Mouse (Mus musculus) liver, adult 2 months (tissue): ENCODE data around the gene Trex1. TPM values are rescaled to one million over a fixed set of nuclear protein-coding genes. Genes with fewer than 3 reads are reported as not detected.
A peak's percentile ranks its signal among the peaks of the same experiment; 100 is the strongest.

Experiments used
- DNase-seq: peaks from one replicate; pipeline ENCODE4 v3.0.0-alpha.2; 2011; ENCODE audit warnings: low read depth, low spot score; ENCODE audit errors: extremely low read depth
- H3K27ac ChIP-seq: fragments of 200-500 bp; replicated peaks from 2 replicates; pipeline ENCODE4 v1.5.1; 2012; ENCODE audit warnings: low read depth, mild to moderate bottlenecking, control low read depth, inconsistent platforms, low read length; ENCODE audit not compliant: insufficient read depth
- H3K27me3 ChIP-seq: fragments of 200-500 bp; 2 replicates; pipeline ENCODE4 v1.6.1; 2012; ENCODE audit warnings: mild to moderate bottlenecking, moderate library complexity, low read length, inconsistent platforms; ENCODE audit not compliant: control insufficient read depth, insufficient read depth
- H3K36me3 ChIP-seq: fragments of 200-500 bp; 2 replicates; pipeline ENCODE4 v1.6.1; 2012; ENCODE audit warnings: low read length, inconsistent platforms; ENCODE audit not compliant: control insufficient read depth, insufficient read depth
- H3K4me1 ChIP-seq: fragments of 200-500 bp; 2 replicates; pipeline ENCODE4 v1.6.1; 2011; ENCODE audit warnings: low read length; ENCODE audit not compliant: control insufficient read depth, insufficient read depth
- H3K4me3 ChIP-seq: fragments of 200-500 bp; 2 replicates; pipeline ENCODE4 v1.5.1; 2011; ENCODE audit warnings: low read depth, mild to moderate bottlenecking, control low read depth, low read length, moderate library complexity; ENCODE audit not compliant: insufficient read depth
- H3K79me2 ChIP-seq: fragments of 200-500 bp; 2 replicates; pipeline ENCODE4 v1.6.1; 2012; ENCODE audit warnings: inconsistent platforms, mild to moderate bottlenecking, low read length, moderate library complexity; ENCODE audit not compliant: control insufficient read depth, insufficient read depth
- H3K9ac ChIP-seq: fragments of 200-500 bp; 2 replicates; pipeline ENCODE4 v1.6.1; 2012; ENCODE audit warnings: low read depth, mild to moderate bottlenecking, control low read depth, inconsistent platforms, low read length
- CTCF ChIP-seq: fragments of 200-500 bp; IDR thresholded peaks from 2 replicates; pipeline ENCODE4 v1.5.1; 2011; ENCODE audit warnings: low read depth, low read length, control low read depth
- POLR2A ChIP-seq: fragments of 200-500 bp; IDR thresholded peaks from 2 replicates; pipeline ENCODE4 v1.6.1; 2011; ENCODE audit warnings: low read length, control low read depth; ENCODE audit not compliant: insufficient read depth; ENCODE audit errors: extremely low read depth
- WGBS: fragments of 180-500 bp; shearing (Covaris S2); methylation state at CpG from one replicate; pipeline ENCODE4 v1.1.7; 2018; 5-methylcytosine and 5-hydroxymethylcytosine counted together
- polyA plus RNA-seq: library from polyadenylated mRNA; depleted of rRNA; stranded (reverse); fragments of >200 nt; gene quantifications from 2 replicates; pipeline ENCODE4 v1.2.3, GENCODE M21; 2012
- total RNA-seq: library from RNA; depleted of rRNA; stranded (reverse); fragments of >200 nt; gene quantifications from 2 replicates; pipeline ENCODE4 v1.2.3, GENCODE M21; 2014

Gene Trex1
- total and polyA plus RNA-seq, 2 experiments: 8.4 to 41.1 TPM

GRCm38 (mm10) chr9:109028919-109029318 is 30.6 kb downstream of the Trex1 start:
- H3K9ac ChIP-seq: no peak overlapping the region
- DNase-seq: no peak
- no peak for TF ChIP-seq CTCF
- TF ChIP-seq POLR2A: no peak
- H3K27ac ChIP-seq: no peak overlapping the region
- WGBS: 79% methylated on average over 5 of the region's 5 CpGs
- no peak overlapping the region for H3K4me3 ChIP-seq
- H3K27me3 ChIP-seq: no peaks in the 10 kb centered on the region
- no peaks in the 10 kb centered on the region for H3K36me3 ChIP-seq
- H3K79me2 ChIP-seq: no peaks in the 10 kb centered on the region
- H3K4me1 ChIP-seq: no peaks in the 10 kb centered on the region

- Histone ChIP-seq H3K27me3 (no peaks in the 10 kb centered on the region), H3K9ac (no peak overlapping the region), H3K4me1 (no peaks in the 10 kb centered on the region), H3K79me2 (no peaks in the 10 kb centered on the region), H3K4me3 (no peak overlapping the region), H3K27ac (no peak overlapping the region), H3K36me3 (no peaks in the 10 kb centered on the region)
- DNase-seq: no peak
- no peak for TF ChIP-seq POLR2A
- TF ChIP-seq CTCF: no peak
- 89% methylated on average over 3 of the region's 3 CpGs for WGBS
Measured at GRCm38 (mm10) chr9:109028421-109028820, 31.1 kb downstream of the Trex1 start.

GRCm38 (mm10) chr9:109027521-109027920 is 32.0 kb downstream of the Trex1 start:
- H3K4me3 ChIP-seq: no peak overlapping the region
- no peaks in the 10 kb centered on the region for H3K36me3 ChIP-seq
- H3K79me2 ChIP-seq: no peaks in the 10 kb centered on the region
- no peak for TF ChIP-seq POLR2A
- no peak for TF ChIP-seq CTCF
- no peaks in the 10 kb centered on the region for H3K27me3 ChIP-seq
- no peaks in the 10 kb centered on the region for H3K4me1 ChIP-seq
- no peak overlapping the region for H3K27ac ChIP-seq
- peak; percentile 40 for DNase-seq
- no peak overlapping the region for H3K9ac ChIP-seq
- WGBS: 38% methylated on average over 8 of the region's 8 CpGs

GRCm38 (mm10) chr9:109022866-109023685 is 36.5 kb downstream of the Trex1 start:
- DNase-seq: peak; percentile 40
- Histone ChIP-seq H3K79me2 (no peaks in the 10 kb centered on the region), H3K27ac (no peak overlapping the region), H3K36me3 (no peaks in the 10 kb centered on the region), H3K4me1 (no peaks in the 10 kb centered on the region; the same call in 1 of the 2 replicates), H3K4me3 (no peak overlapping the region), H3K27me3 (no peaks in the 10 kb centered on the region), H3K9ac (no peak overlapping the region)
- no peak for TF ChIP-seq CTCF
- no peak for TF ChIP-seq POLR2A
- WGBS: 79% methylated on average over 17 of the region's 17 CpGs

GRCm38 (mm10) chr9:109021428-109021827 is 38.1 kb downstream of the Trex1 start:
- Histone ChIP-seq H3K27ac (no peak overlapping the region), H3K36me3 (no peaks in the 10 kb centered on the region), H3K4me1 (no peaks in the 10 kb centered on the region; the same call in 1 of the 2 replicates), H3K9ac (no peak overlapping the region), H3K79me2 (no peaks in the 10 kb centered on the region), H3K4me3 (no peak overlapping the region), H3K27me3 (no peaks in the 10 kb centered on the region)
- WGBS: 85% methylated on average over 4 of the region's 4 CpGs
- TF ChIP-seq POLR2A: no peak
- TF ChIP-seq CTCF: no peak
- no peak for DNase-seq

- no peak overlapping the region for H3K27ac ChIP-seq
- 77% methylated on average over 11 of the region's 11 CpGs for WGBS
- H3K4me1 ChIP-seq: no peaks in the 10 kb centered on the region; the same call in 1 of the 2 replicates
- TF ChIP-seq POLR2A (no peak), CTCF (no peak)
- H3K79me2 ChIP-seq: no peaks in the 10 kb centered on the region
- H3K9ac ChIP-seq: no peak overlapping the region
- H3K4me3 ChIP-seq: no peak overlapping the region
- H3K27me3 ChIP-seq: no peaks in the 10 kb centered on the region
- H3K36me3 ChIP-seq: no peaks in the 10 kb centered on the region
- peak; percentile 18 for DNase-seq
Measured at GRCm38 (mm10) chr9:109016973-109017604, 42.4 kb downstream of the Trex1 start.
